Mouse (Mus musculus): Measurements from ENCODE around the gene Slc39a11. TPM values are rescaled to one million over a fixed set of nuclear protein-coding genes. Genes with fewer than 3 reads are reported as not detected.
A peak's percentile ranks its signal among the peaks of the same experiment; 100 is the strongest.

Slc39a11 gene
- polyA plus RNA-seq, 1 experiment from 2014 or later, result 27.7 TPM

GRCm38 (mm10) chr11:113330061-113330591, 319.8 kb downstream of the Slc39a11 start:
- peaks cover 24% of the 10 kb centered on the region for H3K4me1 ChIP-seq
- no peak overlapping the region for H3K4me2 ChIP-seq
- H3K9ac ChIP-seq, result no peak overlapping the region
- no peak overlapping the region for H3K4me3 ChIP-seq
- no peak for ATAC-seq
- H3K9me3 ChIP-seq (replicated peaks), result no peaks in the 10 kb centered on the region
- 75% methylated on average over 13 of the region's 13 CpGs for WGBS
- no peaks in the 10 kb centered on the region for H3K36me3 ChIP-seq (ENCODE audit: poor library complexity, severe bottlenecking)
- H3K27ac ChIP-seq, result no peak overlapping the region
- H3K27me3 ChIP-seq, result no peaks in the 10 kb centered on the region

- Histone ChIP-seq H3K9ac (0 out of 2 replicates have a peak overlapping the region, but pooled peaks have one; percentile 7), H3K9me3 (replicated peaks) (no peaks in the 10 kb centered on the region), H3K27me3 (no peaks in the 10 kb centered on the region), H3K4me1 (peaks cover 29% of the 10 kb centered on the region), H3K4me2 (no peak overlapping the region), H3K27ac (peak overlapping the region; percentile 69), H3K4me3 (no peak overlapping the region), H3K36me3 (ENCODE audit: poor library complexity, severe bottlenecking) (no peaks in the 10 kb centered on the region)
- ATAC-seq, result peak; percentile 50
- 30% methylated on average over 3 of the region's 3 CpGs for WGBS
Measured at GRCm38 (mm10) chr11:113327499-113328062, 322.3 kb downstream of the Slc39a11 start.

- peak overlapping the region; percentile 43 for H3K4me2 ChIP-seq
- peaks cover 29% of the 10 kb centered on the region for H3K4me1 ChIP-seq
- H3K27ac ChIP-seq, result peak overlapping the region; percentile 64
- H3K27me3 ChIP-seq, result no peaks in the 10 kb centered on the region
- H3K9me3 ChIP-seq (replicated peaks), result no peaks in the 10 kb centered on the region
- no peak overlapping the region for H3K4me3 ChIP-seq
- WGBS, result 28% methylated on average over 18 of the region's 18 CpGs
- H3K9ac ChIP-seq, result no peak overlapping the region; the same call in 1 of the 2 replicates
- H3K36me3 ChIP-seq (ENCODE audit: poor library complexity, severe bottlenecking), result no peaks in the 10 kb centered on the region
- ATAC-seq, result peak; percentile 84
Measured at GRCm38 (mm10) chr11:113326387-113327011, 323.4 kb downstream of the Slc39a11 start.

- no peak overlapping the region for H3K4me3 ChIP-seq
- H3K9me3 ChIP-seq (replicated peaks), result no peaks in the 10 kb centered on the region; the same call in 1 of the 2 replicates
- H3K36me3 ChIP-seq (ENCODE audit: poor library complexity, severe bottlenecking), result no peaks in the 10 kb centered on the region
- no peak for ATAC-seq
- peaks cover 20% of the 10 kb centered on the region for H3K4me1 ChIP-seq
- no peaks in the 10 kb centered on the region for H3K27me3 ChIP-seq
- no peak overlapping the region for H3K9ac ChIP-seq
- WGBS, result 88% methylated on average over 3 of the region's 3 CpGs
- no peak overlapping the region for H3K4me2 ChIP-seq
- H3K27ac ChIP-seq, result no peak overlapping the region
Measured at GRCm38 (mm10) chr11:113321601-113322000, 328.3 kb downstream of the Slc39a11 start.

GRCm38 (mm10) chr11:113309265-113309951, 340.5 kb downstream of the Slc39a11 start:
- 46% methylated on average over 10 of the region's 10 CpGs for WGBS
- H3K36me3 ChIP-seq (ENCODE audit: poor library complexity, severe bottlenecking), result peaks cover 8% of the 10 kb centered on the region
- no peak overlapping the region for H3K4me3 ChIP-seq
- peaks cover 3% of the 10 kb centered on the region; the same call in 1 of the 2 replicates for H3K9me3 ChIP-seq (replicated peaks)
- H3K27me3 ChIP-seq, result no peaks in the 10 kb centered on the region
- H3K4me1 ChIP-seq, result peaks cover 26% of the 10 kb centered on the region
- no peak overlapping the region for H3K9ac ChIP-seq
- peak overlapping the region; percentile 74 for H3K27ac ChIP-seq
- peak overlapping the region; percentile 21; the same call in 1 of the 2 replicates for H3K4me2 ChIP-seq
- peak; percentile 59; the same call in 1 of the 2 replicates for ATAC-seq

- H3K9ac ChIP-seq, result no peak overlapping the region
- H3K27me3 ChIP-seq, result no peaks in the 10 kb centered on the region
- no peak overlapping the region for H3K4me3 ChIP-seq
- peak overlapping the region; percentile 74; the same call in 1 of the 2 replicates for H3K27ac ChIP-seq
- H3K36me3 ChIP-seq (ENCODE audit: poor library complexity, severe bottlenecking), result peaks cover 8% of the 10 kb centered on the region
- peaks cover 3% of the 10 kb centered on the region; the same call in 1 of the 2 replicates for H3K9me3 ChIP-seq (replicated peaks)
- no peak overlapping the region for H3K4me2 ChIP-seq
- H3K4me1 ChIP-seq, result peaks cover 26% of the 10 kb centered on the region
- 43% methylated on average over 4 of the region's 4 CpGs for WGBS
- ATAC-seq, result peak; percentile 71
Measured at GRCm38 (mm10) chr11:113308256-113308941, 341.5 kb downstream of the Slc39a11 start.

- WGBS, result 86% methylated on average over 5 of the region's 5 CpGs
- Histone ChIP-seq H3K9ac (no peak overlapping the region), H3K36me3 (ENCODE audit: poor library complexity, severe bottlenecking) (peaks cover 8% of the 10 kb centered on the region), H3K4me1 (peaks cover 28% of the 10 kb centered on the region), H3K4me2 (no peak overlapping the region), H3K4me3 (no peak overlapping the region), H3K27ac (no peak overlapping the region), H3K27me3 (no peaks in the 10 kb centered on the region), H3K9me3 (replicated peaks) (peaks cover 3% of the 10 kb centered on the region; the same call in 1 of the 2 replicates)
- ATAC-seq, result no peak
Measured at GRCm38 (mm10) chr11:113303204-113303603, 346.7 kb downstream of the Slc39a11 start.

GRCm38 (mm10) chr11:113299492-113299891, 350.4 kb downstream of the Slc39a11 start:
- no peak overlapping the region for H3K4me3 ChIP-seq
- peak overlapping the region; percentile 72; the same call in 1 of the 2 replicates for H3K27ac ChIP-seq
- no peak overlapping the region for H3K4me2 ChIP-seq
- H3K27me3 ChIP-seq, result no peaks in the 10 kb centered on the region
- H3K9ac ChIP-seq, result no peak overlapping the region
- H3K4me1 ChIP-seq, result peaks cover 31% of the 10 kb centered on the region
- peak; percentile 16; the same call in 1 of the 2 replicates for ATAC-seq
- 37% methylated on average over 10 of the region's 10 CpGs for WGBS
- H3K9me3 ChIP-seq (replicated peaks), result no peaks in the 10 kb centered on the region
- no peaks in the 10 kb centered on the region; the same call in 1 of the 2 replicates for H3K36me3 ChIP-seq (ENCODE audit: poor library complexity, severe bottlenecking)

- no peaks in the 10 kb centered on the region for H3K36me3 ChIP-seq (ENCODE audit: poor library complexity, severe bottlenecking)
- peak; percentile 61; the same call in 1 of the 2 replicates for ATAC-seq
- no peak overlapping the region for H3K9ac ChIP-seq
- H3K27ac ChIP-seq, result no peak overlapping the region
- no peaks in the 10 kb centered on the region for H3K27me3 ChIP-seq
- peaks cover 38% of the 10 kb centered on the region for H3K4me1 ChIP-seq
- WGBS, result 21% methylated on average over 2 of the region's 2 CpGs
- H3K4me3 ChIP-seq, result no peak overlapping the region
- H3K4me2 ChIP-seq, result no peak overlapping the region
- H3K9me3 ChIP-seq (replicated peaks), result no peaks in the 10 kb centered on the region
Measured at GRCm38 (mm10) chr11:113297765-113298164, 352.1 kb downstream of the Slc39a11 start.

GRCm38 (mm10) chr11:113296912-113297625, 352.8 kb downstream of the Slc39a11 start:
- Histone ChIP-seq H3K27me3 (no peaks in the 10 kb centered on the region), H3K27ac (no peak overlapping the region), H3K36me3 (ENCODE audit: poor library complexity, severe bottlenecking) (no peaks in the 10 kb centered on the region), H3K4me3 (no peak overlapping the region), H3K4me1 (peaks cover 43% of the 10 kb centered on the region), H3K9me3 (replicated peaks) (no peaks in the 10 kb centered on the region), H3K9ac (no peak overlapping the region), H3K4me2 (no peak overlapping the region)
- 90% methylated on average over 22 of the region's 22 CpGs for WGBS
- ATAC-seq, result no peak

GRCm38 (mm10) chr11:113296162-113296561, 353.7 kb downstream of the Slc39a11 start:
- no peaks in the 10 kb centered on the region for H3K27me3 ChIP-seq
- peaks cover 50% of the 10 kb centered on the region for H3K4me1 ChIP-seq
- H3K9me3 ChIP-seq (replicated peaks), result no peaks in the 10 kb centered on the region
- H3K4me3 ChIP-seq, result no peak overlapping the region
- 28% methylated on average over 7 of the region's 7 CpGs for WGBS
- no peak overlapping the region for H3K4me2 ChIP-seq
- no peak for ATAC-seq
- H3K9ac ChIP-seq, result no peak overlapping the region
- H3K36me3 ChIP-seq (ENCODE audit: poor library complexity, severe bottlenecking), result no peaks in the 10 kb centered on the region
- no peak overlapping the region for H3K27ac ChIP-seq

Measured in forebrain, embryonic 13.5 days (tissue).